34 mouse cellular contexts compared by ENCODE assay signal in genomic region chr15:69252095-69252494, GRCm38 (mm10).
"Had no signal": no experiment of that assay in that cellular context is flagged by ENCODE, and none has a peak within 500 bp of the region (broad histone marks: within the 10 kb centered on the region; RNA-seq: fewer than 3 reads in every experiment).

No protein-coding gene starts in this region.

- H3K27ac ChIP-seq: heart, embryonic 10.5 days; heart, embryonic 13.5 days; heart, embryonic 15.5 days; hindbrain, embryonic 10.5 days; hindbrain, embryonic 12.5 days; hindbrain, embryonic 13.5 days; hindbrain, embryonic 14.5 days; hindbrain, embryonic 15.5 days; hindbrain, postnatal 0 days; intestine, embryonic 15.5 days; kidney, embryonic 15.5 days; kidney, postnatal 0 days; layer of hippocampus, adult 2 months had no signal

- ATAC-seq: hindbrain, embryonic 16.5 days; hindbrain, postnatal 0 days; inflammation-experienced regulatory T-cells, adult 6 months; intestine, embryonic 15.5 days; intestine, embryonic 16.5 days; intestine, postnatal 0 days had no signal

- H3K4me3 ChIP-seq: heart, embryonic 10.5 days; heart, embryonic 12.5 days; heart, embryonic 13.5 days; heart, embryonic 15.5 days; hindbrain, embryonic 10.5 days; hindbrain, embryonic 12.5 days; hindbrain, embryonic 13.5 days; hindbrain, embryonic 15.5 days; intestine, embryonic 15.5 days; kidney, embryonic 15.5 days; layer of hippocampus, adult 2 months had no signal

- DNase-seq: heart, postnatal 10 days; heart, postnatal 14 days; heart, postnatal 36 days; heart, postnatal 4 days; kidney, adult 11 months; kidney, adult 18-20 months; kidney, adult 2 months; kidney, adult 8-10 months; kidney, postnatal 10 days; kidney, postnatal 14 days; kidney, postnatal 25 days; kidney, postnatal 36 days; kidney, postnatal 4 days; layer of hippocampus, adult 9-11 months; layer of hippocampus, postnatal 36 days had no signal

- H3K27me3 ChIP-seq: heart, embryonic 12.5 days; heart, embryonic 13.5 days; heart, embryonic 15.5 days; hindbrain, embryonic 12.5 days; hindbrain, embryonic 13.5 days; hindbrain, embryonic 15.5 days; intestine, embryonic 15.5 days; kidney, embryonic 15.5 days had no signal

- H3K4me2 ChIP-seq: heart, embryonic 11.5 days; heart, embryonic 12.5 days; heart, embryonic 13.5 days; heart, embryonic 15.5 days; hindbrain, embryonic 12.5 days; hindbrain, embryonic 13.5 days; hindbrain, embryonic 14.5 days; hindbrain, embryonic 15.5 days; intestine, embryonic 15.5 days; kidney, embryonic 15.5 days had no signal

- H3K36me3 ChIP-seq: heart, embryonic 10.5 days; heart, embryonic 12.5 days; heart, embryonic 13.5 days; heart, embryonic 15.5 days; hindbrain, embryonic 10.5 days; hindbrain, embryonic 12.5 days; hindbrain, embryonic 13.5 days; hindbrain, embryonic 15.5 days; intestine, embryonic 15.5 days; kidney, embryonic 15.5 days had no signal

- H3K9ac ChIP-seq: heart, embryonic 12.5 days; heart, embryonic 13.5 days; heart, embryonic 15.5 days; hindbrain, embryonic 12.5 days; hindbrain, embryonic 13.5 days; hindbrain, embryonic 14.5 days; hindbrain, embryonic 15.5 days; intestine, embryonic 15.5 days; kidney, embryonic 15.5 days had no signal

- H3K4me1 ChIP-seq: heart, embryonic 10.5 days; heart, embryonic 12.5 days; heart, embryonic 13.5 days; heart, embryonic 15.5 days; hindbrain, embryonic 10.5 days; hindbrain, embryonic 12.5 days; hindbrain, embryonic 13.5 days; intestine, embryonic 15.5 days had no signal

- H3K9me3 ChIP-seq: heart, embryonic 10.5 days; heart, embryonic 12.5 days; heart, embryonic 13.5 days; heart, embryonic 15.5 days; hindbrain, embryonic 10.5 days; hindbrain, embryonic 12.5 days; hindbrain, embryonic 13.5 days; hindbrain, embryonic 15.5 days; intestine, embryonic 15.5 days; kidney, embryonic 15.5 days had no signal
